Mouse (Mus musculus) layer of hippocampus, adult 8-10 months (tissue): ENCODE results near the gene Cuta. TPM values are rescaled to one million over a fixed set of nuclear protein-coding genes. Genes with fewer than 3 reads are reported as not detected.

ENCODE experiments used
- DNase-seq, 2 experiments: peaks; one replicate each; pipeline ENCODE4 v3.0.0; 2022; ENCODE audit warnings: low spot score in 2 of 2
- total RNA-seq, 4 experiments: library from RNA; stranded (reverse); gene quantifications; 2 replicates each; pipeline ENCODE4 v1.2.4; 2022

The Cuta gene
- total RNA-seq, 4 experiments from 2014 or later = 90.0 to 96.1 (median 92.0) TPM

DNA sequence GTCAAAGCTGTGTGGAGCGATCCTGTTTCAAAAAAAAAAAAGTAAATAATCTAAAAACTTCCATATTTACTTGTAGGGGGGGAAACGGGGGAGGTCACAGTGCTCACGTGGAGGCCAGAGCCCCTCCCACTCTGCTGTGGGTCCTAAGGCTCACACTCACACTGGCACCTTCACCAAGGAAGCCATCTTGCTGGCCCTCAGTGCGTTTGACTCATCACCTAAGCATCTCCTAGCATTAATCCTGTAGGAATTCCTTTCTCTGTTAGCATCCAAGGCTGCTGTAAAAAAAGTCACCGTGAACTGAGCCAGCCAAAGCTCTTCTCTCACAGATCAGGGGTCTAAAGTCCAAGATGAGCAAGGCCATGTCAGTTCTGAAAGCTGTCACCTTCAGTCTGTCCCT lies 16.9 kb upstream of the Cuta start:
- DNase-seq = no peak

DNA sequence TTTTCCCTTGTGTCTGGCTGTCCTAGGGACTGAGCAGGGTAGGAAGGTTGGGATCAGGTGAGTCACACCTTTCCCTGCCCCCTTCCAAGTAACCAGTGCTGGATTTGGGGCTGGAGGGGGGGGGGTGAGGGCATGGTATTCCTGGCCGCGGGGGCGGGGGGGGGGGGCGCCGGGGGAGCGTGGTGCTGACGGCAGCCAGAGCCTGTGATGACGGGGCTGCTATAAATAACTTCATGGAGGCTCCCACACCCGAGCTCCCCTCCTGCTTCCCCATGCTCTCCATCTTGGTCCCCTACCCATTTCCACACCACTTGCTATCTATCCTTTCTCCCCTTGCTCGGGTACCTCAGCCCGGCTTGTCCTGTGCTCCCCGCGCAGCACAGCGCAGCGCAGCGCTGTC lies 14.4 kb upstream of the Cuta start:
- DNase-seq = no peak

DNA sequence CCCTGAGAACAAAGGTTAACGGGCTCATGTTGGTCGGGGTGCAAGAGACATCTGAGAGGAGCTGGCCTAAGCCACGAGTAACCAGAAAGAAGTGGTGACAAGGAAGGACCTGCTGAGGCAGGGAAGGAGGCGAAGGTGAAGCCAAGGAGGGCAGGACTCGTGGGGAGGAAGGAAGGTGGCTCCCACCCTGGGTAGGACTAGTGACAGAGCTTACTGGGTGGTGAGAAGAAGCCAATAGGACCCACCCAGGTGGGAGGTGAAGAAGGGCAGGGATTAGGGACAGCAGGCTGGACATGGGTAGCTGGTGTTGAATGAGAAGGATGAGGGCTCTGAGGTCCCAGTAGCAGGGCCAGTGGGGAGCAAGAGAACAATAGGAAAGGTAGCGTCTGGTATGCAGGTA lies 13.8 kb upstream of the Cuta start:
- DNase-seq = no peak

DNA sequence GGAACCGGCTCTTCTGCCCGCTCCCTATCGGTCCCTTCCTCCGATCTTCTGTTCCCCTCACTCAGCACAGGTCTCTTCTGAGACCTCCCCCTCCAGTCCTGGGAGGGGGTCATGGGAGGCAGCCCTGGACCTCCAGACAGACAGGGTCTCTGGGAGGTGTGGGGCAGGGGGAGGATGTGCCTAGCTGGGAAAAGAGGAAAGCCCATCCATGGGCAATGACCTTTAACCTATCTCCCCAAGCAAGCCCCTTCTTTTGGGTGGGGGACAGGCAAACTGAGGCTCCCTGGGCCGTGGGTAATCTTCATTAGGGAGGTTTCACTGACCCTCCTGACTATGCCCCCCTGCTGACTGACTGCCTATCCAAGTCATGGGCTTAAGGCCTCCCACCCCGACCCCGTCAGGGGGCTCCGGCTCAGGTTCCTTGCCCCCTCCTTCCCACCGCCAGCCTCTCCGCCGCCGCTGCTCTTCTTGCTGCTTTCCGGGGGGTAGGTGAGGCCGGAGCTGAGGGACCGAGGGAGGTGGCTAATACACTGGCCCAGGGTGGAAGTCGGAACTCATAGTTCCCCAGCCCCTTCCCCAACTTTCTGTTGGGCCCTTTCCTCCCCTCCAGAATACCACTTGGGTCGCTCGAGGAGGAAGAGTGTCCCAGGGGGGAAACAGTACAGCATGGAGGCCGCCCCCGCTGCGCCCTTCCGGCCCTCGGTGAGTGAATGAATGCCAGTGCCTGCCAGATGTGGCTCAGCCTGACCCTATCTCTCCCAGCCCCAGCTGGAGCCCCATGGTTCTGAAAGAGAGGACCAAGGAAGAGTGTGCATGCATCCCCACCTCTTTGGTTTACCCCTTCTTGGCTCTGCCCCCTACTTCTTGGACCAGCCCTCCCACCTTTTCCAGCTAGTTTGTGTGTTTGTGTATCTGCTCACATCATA lies 12.8 kb upstream of the Cuta start:
- DNase-seq = no peak

DNA sequence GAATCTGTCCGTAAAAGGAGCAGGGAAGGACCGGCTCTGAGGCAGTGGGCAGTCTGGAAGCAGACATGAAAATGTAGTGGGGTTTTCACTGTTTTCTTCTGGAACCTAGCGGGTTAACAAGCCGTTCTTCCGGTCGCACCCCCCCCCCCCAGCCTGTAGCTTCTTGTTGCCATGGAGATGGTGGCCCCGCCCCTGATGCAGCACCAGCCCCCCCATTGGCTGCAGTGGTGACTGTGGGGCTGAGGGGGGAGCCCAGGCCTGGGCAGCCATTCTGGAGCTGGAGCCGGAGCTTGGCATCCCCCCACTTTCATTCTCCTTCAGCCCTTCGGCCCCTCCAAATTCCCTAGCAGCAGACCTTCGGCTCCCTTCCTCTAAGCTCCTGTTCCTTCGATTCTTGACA lies 12.0 kb upstream of the Cuta start:
- peak; percentile 75 to 82 for DNase-seq

DNA sequence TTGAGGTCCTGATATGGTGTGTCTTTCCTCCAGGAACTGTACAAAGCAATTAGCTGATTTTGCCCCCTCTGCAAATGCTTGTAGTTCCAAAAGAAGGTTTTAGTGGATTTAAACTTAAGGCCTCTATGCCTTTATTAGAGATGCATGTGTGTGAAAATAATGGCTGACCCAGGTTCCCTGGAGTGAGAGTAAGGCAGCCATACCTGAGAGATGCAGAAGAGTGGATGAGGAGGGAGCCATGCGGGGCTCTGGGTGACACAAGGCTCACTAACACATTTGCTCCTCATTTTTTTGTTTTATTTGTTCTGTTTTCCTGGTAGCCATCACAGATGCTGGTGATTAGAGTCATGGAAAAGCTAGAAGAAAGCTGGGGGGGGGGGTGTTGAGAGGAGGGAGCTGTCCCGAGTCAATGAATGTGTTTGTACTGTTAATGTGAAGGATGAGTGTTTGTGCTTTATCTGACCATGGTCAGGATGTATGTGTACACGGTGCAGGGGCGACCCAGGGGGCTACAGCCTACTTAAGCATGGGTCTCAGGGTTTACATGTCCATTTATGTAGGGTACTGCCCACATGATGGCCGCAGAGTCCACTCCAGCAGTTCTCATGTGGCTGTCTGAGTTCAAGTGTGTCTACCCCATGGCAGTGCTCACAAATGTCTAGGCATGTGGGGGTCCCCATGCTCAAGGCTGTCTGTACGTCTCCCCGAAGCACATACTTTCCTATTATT lies 11.4 kb upstream of the Cuta start:
- DNase-seq = no peak

DNA sequence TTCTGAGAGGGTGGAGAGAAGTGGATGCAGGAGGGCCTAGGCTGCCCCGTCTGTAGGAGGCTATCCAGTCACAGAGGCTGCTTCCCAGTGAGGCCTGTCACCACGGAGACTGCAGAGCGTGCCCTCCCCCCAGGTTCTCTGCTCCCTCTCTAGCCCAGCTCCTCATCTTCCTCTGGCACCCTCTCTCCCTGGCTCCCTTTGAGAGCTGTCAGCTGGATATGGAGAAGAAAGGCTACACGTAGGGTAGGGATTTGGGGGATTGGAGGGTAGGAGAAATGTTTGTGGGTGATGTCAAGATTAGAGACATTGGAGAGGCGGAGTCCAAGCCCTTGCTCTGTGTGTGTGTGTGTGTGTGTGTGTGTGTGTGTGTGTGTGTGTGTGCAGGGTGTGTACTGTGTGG lies 10.5 kb upstream of the Cuta start:
- no peak for DNase-seq

DNA sequence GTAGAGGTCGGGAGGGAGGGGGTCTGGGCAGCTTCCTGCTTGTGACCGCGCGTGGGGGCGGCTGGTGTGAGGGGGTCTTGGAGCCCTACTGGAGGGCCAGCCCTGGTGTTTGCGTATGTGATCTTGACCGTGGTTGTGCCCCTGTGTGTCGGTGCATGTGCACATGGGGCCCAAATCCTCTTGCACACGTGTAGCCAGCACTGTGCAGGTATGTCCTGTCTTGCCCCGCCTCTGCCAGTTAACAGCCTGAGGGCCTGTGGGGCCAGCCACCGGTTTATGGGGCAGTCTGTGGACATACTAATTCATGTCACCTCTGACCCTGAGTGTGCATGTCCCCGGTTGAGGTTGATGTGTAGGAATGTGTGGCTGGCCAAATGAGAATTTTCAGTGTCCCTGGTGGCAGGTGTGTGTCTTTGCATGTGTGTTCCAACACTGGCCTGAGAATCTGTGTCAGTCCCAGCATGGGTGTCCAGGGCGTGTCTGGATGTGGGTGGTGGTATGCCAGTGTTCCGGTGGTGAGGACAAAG lies 9.7 kb upstream of the Cuta start:
- DNase-seq = peak in 1 of 2 experiments; percentile 50

DNA sequence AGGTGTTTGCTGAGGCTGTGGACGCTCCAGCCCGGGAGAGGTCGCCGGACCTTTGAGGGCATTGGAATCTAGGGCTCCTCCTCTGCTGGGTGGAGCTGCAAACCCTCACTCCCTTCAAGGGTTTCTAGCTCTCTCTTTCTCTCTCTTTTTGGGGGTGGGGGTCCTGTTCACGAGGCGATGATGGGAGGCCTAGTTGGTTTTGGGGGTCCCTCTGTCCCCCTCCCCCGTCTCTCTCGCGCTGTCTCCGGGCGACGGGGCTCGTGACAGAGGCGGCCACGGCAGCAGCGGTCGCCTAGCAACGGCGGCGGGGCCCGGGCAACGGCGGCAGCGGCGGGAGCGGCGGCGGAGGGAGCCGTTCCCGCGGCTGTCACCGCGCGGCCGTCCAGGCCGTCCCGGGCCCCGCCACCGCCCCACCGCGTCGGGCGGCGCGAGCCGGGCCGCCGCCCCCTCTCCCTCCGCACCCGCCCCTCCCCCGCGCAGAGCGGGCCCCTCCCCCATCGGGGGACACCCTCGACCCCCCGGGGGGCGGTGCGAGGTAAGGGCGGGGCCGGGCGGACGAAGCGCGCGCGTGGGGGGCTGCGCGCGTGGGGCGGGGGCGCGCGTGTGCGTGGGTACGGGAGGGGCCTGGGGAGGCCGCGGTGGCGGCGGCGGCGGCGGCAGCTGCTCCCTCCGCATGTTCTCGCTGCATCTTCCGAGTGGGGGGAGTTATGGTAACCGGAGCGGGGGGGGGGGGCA lies 9.1 kb upstream of the Cuta start:
- DNase-seq = peak in 1 of 2 experiments; percentile 25

DNA sequence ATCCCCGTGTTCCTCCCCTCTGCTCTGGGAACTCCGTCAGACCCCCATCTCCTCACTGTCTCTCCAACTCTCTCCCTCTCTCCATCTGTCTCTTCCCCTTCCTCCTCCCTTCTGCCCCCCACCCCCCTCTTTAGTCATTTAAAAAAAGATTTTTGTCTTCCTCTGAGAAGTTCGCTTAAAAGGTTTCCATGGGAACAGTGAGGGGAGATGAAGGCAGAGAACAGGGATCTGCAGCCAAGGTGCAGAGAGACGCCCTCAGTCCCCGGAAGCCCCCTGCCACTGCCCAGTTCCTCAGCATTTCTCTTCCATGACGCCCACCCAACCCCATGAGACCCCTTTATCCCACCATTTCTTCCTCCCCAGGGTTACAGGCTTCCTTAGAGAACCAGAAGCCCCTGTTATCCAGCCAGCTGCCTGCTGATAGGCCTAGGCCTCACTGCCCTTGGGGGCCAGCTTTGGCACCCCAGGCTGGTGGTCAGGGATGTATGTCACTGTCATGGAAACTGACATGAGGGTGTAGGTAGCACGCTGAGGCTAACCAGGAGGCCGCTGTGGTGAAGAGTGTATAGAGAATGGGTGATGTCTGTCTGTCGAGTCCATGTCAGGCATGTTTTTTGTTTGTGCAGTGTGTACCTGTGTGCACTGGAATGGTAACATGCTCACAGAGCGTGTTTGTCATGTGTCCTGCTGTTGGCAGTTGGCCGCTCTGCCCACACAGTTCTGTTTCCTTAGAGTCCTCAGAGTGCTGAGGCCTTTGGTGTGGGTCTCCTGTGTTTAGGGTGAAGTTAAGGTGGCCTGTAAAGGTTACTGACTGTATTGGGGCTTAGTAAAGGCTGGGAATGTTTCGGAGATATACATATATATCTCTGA lies 8.1 kb upstream of the Cuta start:
- DNase-seq = peak in 1 of 2 experiments; percentile 38

DNA sequence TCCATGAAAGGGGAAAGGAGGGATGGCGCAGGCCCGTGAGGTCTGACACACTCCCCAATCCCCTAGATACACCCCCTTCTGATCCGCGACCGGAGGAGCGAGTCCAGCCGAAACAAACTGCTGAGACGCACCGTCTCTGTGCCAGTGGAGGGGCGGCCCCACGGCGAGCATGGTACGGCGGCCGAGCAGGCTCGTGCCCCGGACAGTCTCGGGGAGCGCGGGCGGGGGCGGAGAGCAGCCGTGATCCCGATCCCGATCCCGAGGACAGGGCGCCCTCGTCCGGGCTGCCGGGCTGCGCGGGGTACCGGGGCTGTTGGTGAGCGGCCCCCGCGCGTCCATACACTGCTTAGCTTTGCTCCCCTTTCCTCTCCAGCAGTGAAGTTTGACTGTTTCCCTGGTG lies 7.2 kb upstream of the Cuta start:
- peak; percentile 57 to 68 for DNase-seq

DNA sequence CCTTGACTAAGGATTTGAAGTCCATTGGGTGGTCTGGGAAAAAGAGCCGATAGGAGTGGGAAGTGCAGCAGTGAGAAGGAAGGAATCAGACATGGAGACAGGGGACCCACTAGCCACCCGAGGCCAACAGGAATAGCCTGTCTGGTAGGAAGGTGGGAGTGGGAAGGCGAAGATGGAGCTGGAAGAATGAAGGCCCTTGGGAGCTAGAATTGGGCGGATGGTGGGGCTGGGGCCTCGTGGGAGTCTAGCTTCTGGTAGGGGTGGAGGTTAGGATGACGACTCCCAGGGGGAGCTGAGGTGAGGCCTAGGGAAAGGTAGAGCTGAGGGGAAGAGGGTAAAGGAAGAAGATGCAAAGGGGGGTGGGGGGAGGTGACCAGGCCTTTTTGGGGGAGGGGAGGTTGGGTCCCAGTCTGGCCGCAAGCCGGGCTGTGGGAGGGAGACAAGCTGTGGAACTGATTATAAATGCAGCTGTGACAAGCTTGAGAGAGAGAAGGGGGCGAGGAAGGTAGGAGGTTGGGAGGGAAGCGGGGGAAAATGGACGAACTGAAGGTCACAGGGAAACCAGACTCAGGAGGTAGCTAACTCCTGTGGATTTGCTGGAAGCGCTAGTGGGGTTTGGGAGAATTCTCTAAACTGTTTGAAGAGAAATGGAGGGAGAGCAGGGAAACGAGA lies 6.6 kb upstream of the Cuta start:
- peak in 1 of 2 experiments; percentile 23 for DNase-seq

DNA sequence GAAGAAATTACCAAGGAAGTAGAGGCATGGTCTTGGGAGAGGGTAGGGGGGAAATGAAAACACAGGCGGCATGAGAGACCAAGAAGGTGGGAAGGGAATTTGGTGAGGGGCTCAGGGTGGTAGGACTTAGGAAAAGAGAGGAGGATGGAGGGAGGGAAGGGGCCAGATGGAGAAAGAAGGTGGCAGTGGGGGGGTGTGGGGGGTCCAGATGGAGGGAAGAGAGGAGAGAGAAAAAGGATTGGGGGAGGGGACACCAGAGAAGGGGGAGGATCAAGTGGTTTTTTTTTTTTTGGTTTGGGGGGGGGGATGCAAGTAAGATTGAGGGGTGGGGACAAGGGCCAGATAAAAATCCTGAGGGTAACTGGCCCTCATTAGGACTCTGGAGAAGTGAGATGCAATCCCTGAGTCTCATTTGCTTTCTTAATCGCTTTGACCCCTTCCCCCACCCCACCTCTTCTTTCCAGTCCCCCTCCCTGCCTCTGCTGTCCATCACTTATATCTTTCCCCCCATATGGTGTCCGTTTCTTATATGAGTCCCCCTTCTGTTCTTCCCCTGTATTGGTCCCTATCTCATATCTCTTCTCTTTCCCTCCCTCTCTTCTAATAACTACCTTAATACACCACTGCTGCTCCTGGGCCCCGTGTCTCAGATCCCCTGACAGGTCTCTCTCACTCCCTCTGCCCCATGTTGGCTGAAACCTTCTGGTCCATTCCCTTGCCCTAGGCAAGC lies 2.6 kb upstream of the Cuta start:
- DNase-seq = no peak

DNA sequence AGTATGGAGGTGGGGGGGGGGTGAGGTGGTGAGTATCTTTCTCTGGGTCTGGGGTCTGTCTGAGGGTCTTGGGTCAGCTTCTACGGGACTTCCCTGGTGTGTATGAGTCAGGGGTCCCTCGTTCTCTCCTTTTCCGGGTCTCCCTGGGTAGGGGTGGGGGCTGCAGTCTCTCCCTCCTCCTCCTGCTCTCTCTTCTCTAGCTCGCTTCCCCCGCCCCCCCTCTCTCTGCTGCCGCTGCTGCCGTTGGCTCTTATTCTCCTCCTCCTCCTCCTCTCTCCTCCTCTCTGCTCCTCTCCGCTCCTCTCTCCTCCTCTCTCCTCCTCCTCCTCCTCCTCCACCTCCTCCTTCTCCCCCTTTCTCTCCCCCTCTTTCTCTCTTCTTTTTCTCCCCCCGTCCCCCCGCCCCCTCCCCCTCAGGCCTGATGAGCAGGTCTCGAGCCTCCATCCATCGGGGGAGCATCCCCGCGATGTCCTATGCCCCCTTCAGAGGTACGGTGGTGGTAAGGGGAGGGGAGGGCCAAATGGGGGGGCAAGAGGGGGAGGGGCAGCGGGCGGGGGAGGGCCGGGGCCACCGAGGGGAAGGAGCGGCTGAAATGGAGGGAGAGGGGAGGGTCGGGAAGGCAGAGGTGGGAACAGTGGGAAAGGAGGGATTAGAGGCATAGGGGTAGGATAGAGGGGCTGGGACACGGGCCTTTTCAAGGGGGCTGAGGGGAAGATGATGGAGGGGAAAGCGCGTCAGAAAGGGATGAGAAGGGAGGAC lies 1.8 kb upstream of the Cuta start, which contains the start of gene Syngap1:
Syngap1 (plus strand) TSS at position 223 of the 759 bp plus-strand sequence.
- DNase-seq = peak in 1 of 2 experiments; percentile 42

DNA sequence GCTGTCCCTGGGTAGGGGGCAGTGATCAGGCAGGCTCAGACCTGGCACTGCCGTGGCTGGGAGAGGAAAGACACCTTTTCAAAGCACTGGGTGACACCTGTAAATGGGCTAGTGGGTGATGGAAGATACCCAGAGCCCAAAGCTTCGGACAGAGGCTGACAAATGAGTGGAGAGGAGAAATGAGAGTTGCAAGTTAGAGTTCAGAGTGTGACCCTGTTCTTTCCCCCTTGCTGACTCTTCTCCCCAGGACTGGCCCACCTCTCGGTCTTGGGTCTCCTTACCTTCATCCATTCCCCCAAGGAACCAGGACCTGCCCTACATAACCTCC lies 568 bp upstream of the Cuta start:
- no peak for DNase-seq

DNA sequence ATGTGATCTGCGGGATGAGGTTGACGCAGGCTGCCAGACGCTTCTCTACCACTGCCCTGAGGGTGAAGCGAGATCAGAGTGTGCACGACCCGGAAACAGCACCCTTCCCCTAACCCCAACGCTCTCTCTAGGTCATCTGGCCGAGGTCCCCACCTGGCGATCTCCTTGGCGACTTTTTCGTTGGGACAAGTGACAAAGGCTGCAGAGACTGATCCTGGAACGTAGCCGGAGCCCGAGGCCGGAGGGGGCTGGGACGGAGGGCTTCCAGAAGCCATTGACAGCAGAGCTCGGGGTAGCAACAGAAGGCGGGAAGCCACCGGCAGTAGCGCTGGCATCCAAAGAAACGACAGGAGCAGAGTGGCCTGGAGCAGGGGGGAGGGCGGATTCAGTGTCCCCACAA lies 638 bp downstream of the Cuta start:
- peak in 1 of 2 experiments; percentile 25 for DNase-seq

DNA sequence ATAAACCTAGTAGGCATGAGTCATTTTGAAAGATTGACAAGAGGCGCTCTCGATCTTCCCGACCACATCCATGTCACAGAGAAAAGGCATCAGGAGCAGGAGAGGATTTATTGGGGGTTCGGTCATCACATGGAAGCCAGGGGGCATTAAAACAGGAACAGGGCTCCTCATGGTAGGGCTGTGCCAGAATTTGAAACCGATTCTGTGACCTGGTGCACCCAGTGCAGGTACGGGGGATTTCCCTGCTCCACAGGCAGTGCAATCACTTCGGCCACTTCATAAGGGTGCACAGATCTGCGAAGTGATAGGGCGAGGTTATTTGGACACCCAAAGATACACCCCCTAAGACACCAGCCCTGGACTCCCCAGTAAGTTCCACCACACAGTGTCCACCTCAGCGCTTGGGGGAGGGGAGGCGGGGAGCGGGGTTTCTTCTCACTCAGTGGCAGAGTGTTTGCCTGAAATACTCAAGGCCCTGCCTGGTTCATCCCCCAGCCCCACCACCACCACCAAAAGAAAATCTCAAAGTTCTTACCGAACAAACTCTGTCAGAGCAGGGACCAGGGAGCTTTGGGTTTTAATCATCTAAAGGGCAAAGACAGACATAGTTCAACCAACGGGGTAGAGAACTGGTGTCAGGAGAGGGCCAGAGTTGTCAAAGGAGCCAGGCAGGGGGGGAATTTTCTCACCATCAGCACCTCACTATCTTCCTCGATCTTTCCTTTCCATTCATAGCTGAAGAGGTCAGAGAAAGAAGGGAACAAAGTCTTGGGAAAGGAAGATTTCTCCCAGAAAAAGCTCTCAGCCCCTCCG lies 1.3 kb downstream of the Cuta start:
- DNase-seq = peak in 1 of 2 experiments; percentile 10
